Mouse (Mus musculus): ENCODE data around the gene Rasa3. TPM values are rescaled to one million over a fixed set of nuclear protein-coding genes. Genes with fewer than 3 reads are reported as not detected.

Gene Rasa3
- total RNA-seq, 2 experiments from 2014 or later, result 65.6 to 72.9 TPM

GRCm38 (mm10) chr8:13562118-13562517 is 115.3 kb downstream of the Rasa3 start, which contains the start of gene 1700029H14Rik:
Gene 1700029H14Rik, minus strand, starts transcription at chr8:13562461.
- DNase-seq (ENCODE audit: low spot score in 2 of 2), result no peak

- no peak for DNase-seq (ENCODE audit: low spot score in 2 of 2)
Observed at GRCm38 (mm10) chr8:13557526-13557925, 119.9 kb downstream of the Rasa3 start.

- DNase-seq (ENCODE audit: low spot score in 2 of 2), result no peak
Observed at GRCm38 (mm10) chr8:13551574-13551830, 125.9 kb downstream of the Rasa3 start.

GRCm38 (mm10) chr8:13550718-13551573 is 126.5 kb downstream of the Rasa3 start:
- DNase-seq (ENCODE audit: low spot score in 2 of 2), result peak; percentile 93 to 96

- peak; percentile 47 to 62 for DNase-seq (ENCODE audit: low spot score in 2 of 2)
Observed at GRCm38 (mm10) chr8:13548831-13549230, 128.6 kb downstream of the Rasa3 start.

GRCm38 (mm10) chr8:13548235-13548634 is 129.2 kb downstream of the Rasa3 start:
- DNase-seq (ENCODE audit: low spot score in 2 of 2), result no peak

GRCm38 (mm10) chr8:13546421-13546820 is 131.0 kb downstream of the Rasa3 start:
- no peak for DNase-seq (ENCODE audit: low spot score in 2 of 2)

- no peak for DNase-seq (ENCODE audit: low spot score in 2 of 2)
Observed at GRCm38 (mm10) chr8:13541526-13541925, 135.9 kb downstream of the Rasa3 start.

GRCm38 (mm10) chr8:13540122-13540521 is 137.3 kb downstream of the Rasa3 start:
- no peak for DNase-seq (ENCODE audit: low spot score in 2 of 2)

- DNase-seq (ENCODE audit: low spot score in 2 of 2), result peak; percentile 45 to 51
Observed at GRCm38 (mm10) chr8:13538821-13539220, 138.6 kb downstream of the Rasa3 start.

GRCm38 (mm10) chr8:13537102-13537501 is 140.3 kb downstream of the Rasa3 start:
- DNase-seq (ENCODE audit: low spot score in 2 of 2), result no peak

GRCm38 (mm10) chr8:13533123-13533522 is 144.3 kb downstream of the Rasa3 start:
- no peak for DNase-seq (ENCODE audit: low spot score in 2 of 2)

- no peak for DNase-seq (ENCODE audit: low spot score in 2 of 2)
Observed at GRCm38 (mm10) chr8:13531602-13532171, 145.7 kb downstream of the Rasa3 start.

GRCm38 (mm10) chr8:13530941-13531340 is 146.5 kb downstream of the Rasa3 start:
- DNase-seq (ENCODE audit: low spot score in 2 of 2), result peak in 1 of 2 experiments; percentile 31

GRCm38 (mm10) chr8:13530401-13530800 is 147.0 kb downstream of the Rasa3 start:
- DNase-seq (ENCODE audit: low spot score in 2 of 2), result no peak

- DNase-seq (ENCODE audit: low spot score in 2 of 2), result peak; percentile 39 to 45
Observed at GRCm38 (mm10) chr8:13529891-13530316, 147.5 kb downstream of the Rasa3 start.

GRCm38 (mm10) chr8:13529011-13529840 is 148.2 kb downstream of the Rasa3 start:
- no peak for DNase-seq (ENCODE audit: low spot score in 2 of 2)

GRCm38 (mm10) chr8:13521392-13521791 is 156.0 kb downstream of the Rasa3 start:
- no peak for DNase-seq (ENCODE audit: low spot score in 2 of 2)

- DNase-seq (ENCODE audit: low spot score in 2 of 2), result no peak
Observed at GRCm38 (mm10) chr8:13520349-13520748, 157.1 kb downstream of the Rasa3 start.

GRCm38 (mm10) chr8:13519503-13519902 is 157.9 kb downstream of the Rasa3 start:
- peak; percentile 24 to 42 for DNase-seq (ENCODE audit: low spot score in 2 of 2)

GRCm38 (mm10) chr8:13517284-13517781 is 160.1 kb downstream of the Rasa3 start:
- no peak for DNase-seq (ENCODE audit: low spot score in 2 of 2)
